Mouse (Mus musculus) heart, postnatal 4 days (tissue): ENCODE measurements around the gene Gabrb1. TPM values are rescaled to one million over a fixed set of nuclear protein-coding genes. Genes with fewer than 3 reads are reported as not detected.

Source experiments
- DNase-seq: peaks from one replicate; pipeline ENCODE4 v3.0.0; 2021
- total RNA-seq, 2 experiments: library from RNA; stranded (reverse); gene quantifications; 2 replicates each; pipeline ENCODE4 v1.2.3; 2021

Gene Gabrb1
- under 1 TPM; 0.14 to 0.38 TPM for total RNA-seq

- peak; percentile 11 for DNase-seq
Observed at GRCm38 (mm10) chr5:71657482-71658114, at the start of gene Gabrb1. TSS of gene Gabrb1 (plus strand) at chr5:71658113.

DNA sequence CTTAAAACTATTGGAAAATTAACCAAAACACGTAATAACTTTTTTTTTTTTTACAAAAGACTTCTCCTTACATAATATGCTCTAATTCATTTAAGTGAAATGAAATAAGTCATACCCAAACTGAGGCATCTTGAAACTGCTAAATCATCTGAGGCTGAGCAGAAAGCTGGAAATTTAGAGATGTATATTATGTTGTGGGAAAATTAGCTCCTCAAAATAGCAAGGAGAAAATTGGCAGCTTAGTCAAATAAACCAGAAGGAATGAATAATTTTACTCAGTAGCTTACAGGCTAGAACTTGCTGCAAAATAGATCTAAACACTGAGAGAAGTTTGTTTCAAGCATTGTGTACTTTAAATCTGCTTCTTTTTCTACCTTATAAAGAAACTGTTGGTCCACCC lies 49.2 kb upstream of the Gabrb1 start:
- DNase-seq = no peak

DNA sequence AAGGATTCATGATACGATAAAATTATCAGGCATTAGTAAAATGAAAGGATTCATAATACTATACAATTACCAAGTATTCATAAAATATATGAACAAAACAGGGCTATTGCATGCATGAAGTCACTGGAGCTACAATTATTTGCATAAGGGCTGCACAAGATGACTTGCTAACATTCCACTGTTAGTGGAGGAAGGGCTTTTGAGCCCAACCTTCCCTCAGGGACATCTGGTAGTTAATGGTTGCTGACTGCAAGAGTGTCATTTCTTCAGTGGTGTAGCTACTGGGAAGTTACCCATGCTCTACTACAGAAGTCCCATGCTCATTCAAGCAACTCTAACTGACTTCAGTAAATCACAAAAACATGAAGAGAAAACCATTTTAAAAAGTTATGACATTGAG lies 43.6 kb upstream of the Gabrb1 start:
- DNase-seq = no peak

GRCm38 (mm10) chr5:71616734-71617133 lies 41.2 kb upstream of the Gabrb1 start:
- DNase-seq = no peak

DNA sequence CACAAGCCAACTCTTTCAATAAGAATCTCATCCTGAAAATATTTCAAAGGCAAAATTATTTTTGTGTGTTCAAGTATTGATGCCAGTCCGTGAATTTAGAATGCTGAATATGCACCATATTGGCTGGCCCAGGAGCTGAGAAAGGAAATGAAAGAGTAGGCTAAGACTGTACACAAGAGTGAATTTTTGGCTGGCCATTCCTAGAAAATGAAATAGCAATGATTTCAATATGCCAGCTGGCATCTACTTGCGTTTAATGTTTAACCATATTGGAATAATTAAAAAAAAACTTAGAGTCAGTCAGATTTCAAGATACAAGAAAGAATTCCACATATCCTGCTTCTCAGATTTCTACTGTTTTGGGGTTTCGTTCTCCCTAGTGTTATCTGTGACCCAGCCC lies 30.1 kb upstream of the Gabrb1 start:
- no peak for DNase-seq

DNA sequence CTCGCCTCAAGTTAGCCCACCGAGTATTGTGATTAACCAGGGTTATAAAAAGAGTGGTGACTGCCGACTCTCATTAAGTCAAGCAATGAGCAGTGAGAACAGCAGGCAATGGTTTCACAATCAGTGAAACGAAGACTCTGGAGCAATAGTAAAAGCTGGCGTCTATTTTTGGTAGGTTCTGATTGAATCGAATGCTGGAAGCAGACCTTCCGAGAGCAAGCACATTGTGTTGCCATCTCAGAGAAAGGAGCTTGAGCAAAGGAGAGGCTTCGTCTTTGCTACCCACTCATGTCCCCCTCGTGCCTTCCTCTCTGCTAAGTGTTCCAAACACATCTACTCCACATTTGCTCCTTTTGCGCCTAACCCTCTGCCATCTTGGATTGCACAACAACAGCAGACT lies 18.1 kb upstream of the Gabrb1 start:
- DNase-seq = no peak

DNA sequence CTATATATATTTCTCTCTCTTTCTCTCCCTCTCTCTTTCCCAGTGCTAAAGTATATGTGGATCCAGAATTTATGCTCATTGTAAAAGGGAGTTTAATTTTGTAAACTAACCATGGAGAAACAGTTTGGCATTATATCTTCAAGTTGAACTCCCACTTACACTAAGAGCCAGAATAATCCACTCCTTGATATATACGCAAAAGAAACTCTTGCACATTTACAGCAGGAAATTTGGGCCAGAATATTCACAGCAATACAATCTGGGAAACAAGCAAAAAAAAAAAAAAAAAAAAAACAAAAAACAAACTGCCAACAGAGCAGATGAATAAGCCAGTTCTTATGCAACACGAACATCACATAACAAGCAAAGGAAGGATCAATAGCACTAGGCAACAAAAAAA lies 9.8 kb upstream of the Gabrb1 start:
- DNase-seq = no peak

DNA sequence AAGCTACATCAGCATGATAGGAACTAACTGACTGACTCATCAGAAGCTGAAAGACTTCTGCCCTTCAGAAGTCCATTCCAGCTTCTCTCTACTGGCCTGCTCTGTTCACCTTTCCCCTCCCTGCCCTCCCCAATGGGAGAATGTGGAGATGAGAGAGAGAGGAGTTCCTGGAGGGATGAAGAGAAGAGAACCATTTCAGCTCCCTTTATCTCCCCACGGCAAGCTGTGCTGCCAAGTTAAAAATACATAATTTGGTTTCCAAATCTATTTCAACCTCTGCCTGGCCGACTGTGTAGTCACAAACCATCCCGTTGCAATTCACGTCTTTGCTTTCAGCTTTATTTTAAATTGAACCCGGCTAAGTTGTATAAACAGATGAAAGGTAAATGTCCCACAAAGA lies 3.9 kb upstream of the Gabrb1 start:
- DNase-seq = no peak

GRCm38 (mm10) chr5:71656771-71657170 lies 1.1 kb upstream of the Gabrb1 start:
- no peak for DNase-seq

GRCm38 (mm10) chr5:71658115-71658497 lies 193 bp downstream of the Gabrb1 start, which contains the start of gene Gabra4:
TSS of gene Gabra4 (minus strand) at chr5:71658308.
- DNase-seq = no peak

- no peak for DNase-seq
Observed at GRCm38 (mm10) chr5:71665593-71665992, 7.7 kb downstream of the Gabrb1 start.

DNA sequence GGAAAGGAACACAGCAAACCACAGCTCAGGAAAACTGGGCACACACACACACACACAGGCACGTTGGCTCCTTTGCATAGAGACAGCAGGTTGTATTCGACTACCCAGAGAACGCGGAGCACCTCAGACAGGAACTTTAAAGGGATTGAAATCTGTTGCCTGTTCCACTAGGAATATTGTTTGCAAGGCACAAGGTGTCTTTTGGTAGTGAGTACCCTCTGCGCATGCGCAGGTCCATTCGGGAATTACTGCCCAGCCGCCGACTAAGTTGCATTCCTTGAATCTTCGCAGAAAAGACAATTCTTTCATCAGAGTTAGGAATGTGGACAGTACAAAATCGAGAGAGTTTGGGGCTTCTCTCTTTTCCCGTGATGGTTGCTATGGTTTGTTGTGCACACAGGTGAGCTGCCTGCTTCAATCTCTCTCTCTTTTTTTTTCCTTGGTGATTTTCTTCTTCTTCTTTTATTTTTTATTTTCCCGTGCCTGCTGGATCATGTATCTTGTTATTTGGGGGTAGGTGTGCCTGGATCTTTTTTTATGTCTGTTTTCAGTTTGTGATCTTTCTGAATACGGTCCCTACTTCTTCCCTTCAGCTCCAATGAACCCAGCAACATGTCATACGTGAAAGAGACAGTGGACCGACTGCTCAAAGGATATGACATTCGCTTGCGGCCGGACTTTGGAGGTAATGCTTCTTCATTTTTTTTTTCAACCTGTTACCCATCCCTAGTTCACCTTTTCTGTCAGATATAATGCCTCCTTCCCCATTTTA lies 42.0 kb downstream of the Gabrb1 start:
- peak; percentile 35 for DNase-seq

- peak; percentile 49 for DNase-seq
Observed at GRCm38 (mm10) chr5:71700468-71701272, 42.8 kb downstream of the Gabrb1 start.

DNA sequence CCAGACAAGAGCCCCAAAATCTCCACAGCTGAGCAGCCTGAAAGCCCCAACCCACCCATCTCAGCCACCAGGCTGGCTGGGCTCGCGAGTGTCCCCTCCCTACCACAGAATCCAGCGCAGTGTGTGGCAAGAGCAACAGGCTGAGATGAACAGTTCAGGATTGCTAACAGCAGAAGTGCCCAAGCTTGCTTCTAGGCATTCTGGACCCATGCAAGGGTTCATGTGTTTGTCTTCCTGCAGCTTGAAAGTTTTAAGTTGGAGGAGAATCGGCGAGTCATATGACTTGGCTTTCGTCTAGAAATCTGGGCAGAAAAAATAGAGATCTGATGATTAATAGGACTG lies 43.3 kb downstream of the Gabrb1 start:
- DNase-seq = no peak

DNA sequence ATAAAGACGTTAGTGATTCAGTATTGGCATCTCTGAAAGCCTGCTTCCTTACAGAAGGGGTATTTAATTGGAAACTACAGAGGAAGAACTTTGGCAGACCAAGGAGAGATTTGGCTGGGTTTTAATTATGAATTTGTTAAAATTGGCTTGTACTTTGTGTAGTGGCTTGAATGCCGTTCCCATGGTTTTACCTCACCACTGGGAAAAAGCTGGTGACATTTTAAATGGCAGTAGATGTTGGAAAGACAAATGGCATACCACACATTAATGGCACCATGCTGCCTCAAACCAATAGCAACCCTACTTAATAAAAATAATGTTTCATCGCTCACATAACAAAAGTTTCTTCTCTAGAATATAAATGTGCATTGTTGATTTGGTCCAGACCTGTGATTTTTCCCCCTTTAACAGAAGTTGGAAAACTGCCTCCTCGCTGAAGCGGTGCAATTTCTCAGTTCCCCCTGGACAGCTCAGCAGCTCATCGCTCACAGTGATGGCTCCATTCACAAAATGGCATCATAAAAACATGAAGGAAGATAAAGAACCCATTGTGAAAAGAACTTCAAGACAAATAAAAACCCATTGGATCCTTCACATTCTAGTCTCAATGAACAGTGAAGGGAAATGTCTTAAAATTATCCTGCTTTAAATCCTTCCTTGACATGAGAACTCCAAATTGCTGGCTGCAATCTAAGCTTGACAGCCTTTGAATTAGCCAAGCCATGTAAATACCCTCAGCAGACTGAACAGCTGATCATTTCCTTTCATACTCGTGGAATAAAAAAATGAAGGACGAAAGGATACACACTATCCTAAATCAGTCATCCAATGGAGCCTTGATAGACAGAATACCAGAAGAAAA lies 75.2 kb downstream of the Gabrb1 start:
- DNase-seq = no peak

DNA sequence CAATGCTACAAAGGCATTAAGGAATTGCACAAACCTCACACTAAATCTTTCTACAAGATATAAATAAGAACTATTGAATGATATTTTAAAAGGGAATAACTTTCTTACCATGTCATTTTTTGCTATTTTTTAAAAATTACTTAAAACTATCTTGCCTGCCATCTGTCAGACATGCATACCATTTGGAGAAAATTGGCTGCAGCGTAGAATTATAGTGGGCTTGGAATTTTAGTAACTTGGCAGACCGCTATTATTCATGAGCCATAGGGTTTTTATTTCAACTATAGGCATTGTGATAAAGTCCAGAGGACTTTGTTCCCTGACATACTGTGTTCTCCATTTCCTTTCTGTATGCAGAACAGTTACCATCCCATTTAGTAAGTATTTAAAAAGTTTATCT lies 89.5 kb downstream of the Gabrb1 start:
- no peak for DNase-seq

DNA sequence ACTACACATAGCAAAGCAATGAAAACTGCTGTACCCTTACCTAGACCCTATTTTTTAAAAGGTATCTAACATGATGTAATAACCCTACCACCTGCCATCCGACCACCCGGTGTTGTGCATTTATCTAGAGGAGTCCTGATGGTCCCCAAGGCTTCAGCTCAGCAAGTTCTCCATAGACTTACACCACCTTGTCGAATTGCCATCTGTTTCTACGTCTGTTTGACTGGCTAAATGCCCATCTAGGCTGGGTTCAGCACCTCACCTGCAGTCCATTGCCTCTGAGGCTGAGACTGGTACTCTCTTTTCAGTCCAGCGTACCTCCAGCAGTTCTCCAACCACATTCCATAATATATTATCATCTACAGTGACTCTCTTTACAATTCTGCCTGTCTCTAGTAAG lies 96.1 kb downstream of the Gabrb1 start:
- no peak for DNase-seq

DNA sequence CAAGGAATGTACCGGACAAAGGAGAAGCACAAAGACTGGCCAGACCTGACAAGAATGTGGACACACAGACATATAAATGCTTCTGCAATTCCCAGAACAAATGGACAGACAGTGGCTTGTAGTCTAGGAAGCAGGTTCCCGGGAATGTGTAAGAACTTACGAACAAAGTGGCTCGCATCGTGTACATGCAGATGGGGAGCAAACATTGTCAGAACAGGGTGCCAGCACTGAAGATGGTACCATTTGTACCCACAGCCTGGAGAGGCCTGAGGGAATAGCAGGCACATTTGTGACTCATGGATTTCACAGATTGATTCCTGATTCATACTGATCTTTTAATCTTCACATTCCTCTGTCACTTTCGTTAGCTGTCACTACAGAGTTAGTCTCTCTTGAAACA lies 103.2 kb downstream of the Gabrb1 start:
- DNase-seq = no peak

DNA sequence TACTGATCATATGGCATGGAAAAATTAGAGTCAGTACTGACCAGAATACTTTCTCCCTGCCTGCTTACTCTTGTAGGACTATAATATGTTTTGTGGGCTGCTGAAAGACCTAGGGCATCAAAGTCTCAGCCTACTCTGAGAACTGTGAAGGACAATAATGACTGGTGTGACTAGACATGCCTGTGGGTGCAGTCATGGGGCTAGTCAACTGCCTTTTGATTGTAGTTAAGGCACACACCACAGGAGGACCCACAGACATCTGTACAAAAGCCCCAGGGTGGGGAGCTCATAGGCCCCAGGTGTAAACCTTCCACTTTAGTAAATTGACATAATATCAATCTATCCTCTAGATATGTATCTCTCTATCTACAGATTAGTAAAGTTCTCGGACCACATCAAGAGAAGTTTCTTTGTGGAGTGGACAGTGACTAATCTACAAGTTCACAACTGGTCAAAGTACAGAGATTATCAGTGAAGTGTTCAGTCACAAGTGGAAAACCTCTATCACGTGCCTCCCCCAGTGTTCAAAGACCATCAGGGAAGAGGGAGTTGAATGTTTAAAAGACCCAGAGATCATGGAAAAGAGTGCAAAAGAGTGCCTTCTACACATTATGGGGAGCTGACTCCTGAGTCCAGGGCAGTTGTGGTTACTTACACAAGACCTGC lies 123.7 kb downstream of the Gabrb1 start:
- no peak for DNase-seq

DNA sequence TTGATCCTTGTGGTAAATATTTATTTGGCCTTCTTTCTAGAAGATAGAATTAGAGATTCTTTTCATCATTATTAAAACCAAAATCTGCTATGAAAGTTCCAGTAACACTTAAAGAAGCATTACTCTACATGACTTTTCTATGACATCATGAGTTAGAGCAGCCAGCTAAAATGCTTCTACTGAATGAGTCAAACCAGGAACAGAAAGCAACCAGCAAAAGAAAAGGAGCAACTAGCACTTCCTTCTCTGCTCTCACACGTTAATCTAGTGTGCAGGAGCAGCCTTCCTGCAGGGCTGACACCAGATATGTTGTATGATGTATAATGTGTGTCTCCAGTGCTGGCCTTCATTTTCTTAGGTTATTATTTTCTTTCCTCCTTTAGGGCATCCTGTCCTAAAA lies 164.9 kb downstream of the Gabrb1 start:
- DNase-seq = no peak

DNA sequence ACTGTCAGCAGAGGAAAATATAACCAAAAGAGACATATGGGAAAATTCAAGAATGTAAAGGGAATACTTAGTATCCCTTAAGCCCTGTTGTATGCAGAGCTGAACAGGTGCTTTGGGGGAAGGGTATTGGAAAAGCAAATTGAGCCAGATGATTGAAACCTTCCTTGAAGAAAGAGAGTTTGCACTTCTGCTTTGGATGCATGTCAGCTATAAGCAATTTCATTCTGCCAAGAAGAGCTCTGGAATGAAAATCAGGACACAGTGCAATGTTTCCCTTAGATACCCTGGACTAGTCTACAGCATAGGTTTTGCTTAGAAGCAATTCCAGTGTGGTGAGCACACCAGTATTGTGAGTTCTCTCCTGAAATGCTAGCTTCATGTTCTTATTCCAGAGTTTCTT lies 170.4 kb downstream of the Gabrb1 start:
- no peak for DNase-seq

DNA sequence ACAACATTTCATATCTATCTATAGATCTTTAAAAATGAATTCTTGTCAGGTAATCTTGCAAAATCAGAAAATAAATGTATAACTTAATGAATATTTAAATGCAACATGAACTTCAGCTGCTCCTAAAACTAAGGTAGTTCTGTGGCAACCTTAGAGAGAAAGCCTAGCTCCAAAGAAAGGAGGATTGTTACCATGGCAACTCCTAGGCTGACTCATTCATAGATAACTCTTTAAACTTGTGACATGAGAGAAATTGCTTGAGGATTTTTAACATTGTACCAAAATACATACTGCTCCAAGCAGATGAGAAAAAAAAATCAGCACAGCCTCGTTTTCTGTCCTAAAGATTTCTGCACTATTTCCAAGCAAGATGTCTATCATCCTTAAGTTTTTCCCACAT lies 171.1 kb downstream of the Gabrb1 start:
- no peak for DNase-seq
